Mouse (Mus musculus) liver, embryonic 14 days (tissue): ENCODE data around the gene Rgl1. TPM values are rescaled to one million over a fixed set of nuclear protein-coding genes. Genes with fewer than 3 reads are reported as not detected.

Experiments used
- polyA plus RNA-seq: library from polyadenylated mRNA; depleted of rRNA; stranded (reverse); fragments of >200 nt; gene quantifications from 2 replicates; pipeline ENCODE4 v1.2.3, GENCODE M21; 2012; rRNA removed

Rgl1 gene
- polyA plus RNA-seq, result 4.8 and 5.8 TPM in 2 replicates

GRCm38 (mm10) chr1:152766032-152766772 lies at the start of gene Rgl1, which contains the start of gene Arpc5:
TSS of gene Rgl1 (minus strand) at chr1:152766351.
TSS of gene Arpc5 (plus strand) at chr1:152766542.

DNA sequence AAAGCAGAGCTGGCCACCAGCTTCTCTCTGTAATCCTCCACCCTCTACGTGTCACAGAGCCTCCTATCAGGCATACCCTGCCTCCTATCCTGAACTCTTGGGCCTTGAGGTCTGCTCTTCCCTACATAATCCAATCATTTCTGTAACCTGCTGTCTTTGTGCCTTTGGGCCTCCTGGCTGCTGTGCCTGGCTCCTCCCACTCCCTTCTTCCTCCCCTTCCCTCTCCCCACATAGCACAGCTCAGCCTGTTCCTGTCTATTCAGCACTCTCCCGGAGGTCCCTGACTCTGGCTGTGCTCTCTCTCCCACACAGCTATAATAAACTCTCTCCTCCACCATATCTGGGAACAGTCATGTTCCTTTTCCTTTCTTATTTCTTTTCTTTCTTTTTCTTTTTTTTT lies 33.7 kb upstream of the Rgl1 start, which contains the start of gene Ncf2:
Ncf2 (plus strand) TSS at position 298 of the 400 bp plus-strand sequence.

GRCm38 (mm10) chr1:152750312-152750965 lies 15.7 kb downstream of the Rgl1 start, which contains the start of gene Apobec4:
TSS of gene Apobec4 (plus strand) at chr1:152750551.

Other genes with a start within 250 kb of the Rgl1 start
- not detected in 2 replicates for gene Apobec4, start 15.8 kb downstream of the Rgl1 start, polyA plus RNA-seq
- gene Arpc5, start 191 bp upstream of the Rgl1 start, polyA plus RNA-seq, result 72.7 and 83.1 TPM in 2 replicates
- gene Ncf2, start 33.8 kb upstream of the Rgl1 start, polyA plus RNA-seq, result 6.6 and 9.1 TPM in 2 replicates
- gene Smg7, start 136.3 kb upstream of the Rgl1 start, polyA plus RNA-seq, result 9.8 and 11.9 TPM in 2 replicates
- gene Nmnat2, start 188.6 kb upstream of the Rgl1 start, polyA plus RNA-seq, result 0.01 and 0.03 TPM in 2 replicates